Mouse (Mus musculus): ENCODE results near the gene Chrnd.

Chrnd gene

DNA sequence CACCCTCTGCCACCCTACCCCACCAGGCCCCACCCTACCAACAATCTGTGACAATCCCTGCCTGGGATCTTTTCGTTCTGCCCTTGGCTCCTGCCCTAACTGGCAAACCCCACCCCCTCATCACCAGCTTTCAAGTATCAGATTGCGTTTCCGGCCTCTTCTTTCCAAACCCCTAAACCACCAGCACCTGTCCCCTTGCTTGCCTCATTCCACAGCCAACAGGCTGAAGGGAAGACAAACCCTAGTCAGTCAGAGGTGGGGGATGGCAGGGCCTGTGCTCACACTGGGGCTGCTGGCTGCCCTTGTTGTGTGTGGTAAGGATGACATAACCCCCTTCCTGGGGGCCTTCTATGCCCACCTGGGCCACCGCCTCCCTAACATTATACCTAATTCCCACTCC is at the start of gene Chrnd:
Gene Chrnd, plus strand, starts transcription at position 179 of the 400 bp plus-strand sequence.
- DNase-seq: no peak

DNA sequence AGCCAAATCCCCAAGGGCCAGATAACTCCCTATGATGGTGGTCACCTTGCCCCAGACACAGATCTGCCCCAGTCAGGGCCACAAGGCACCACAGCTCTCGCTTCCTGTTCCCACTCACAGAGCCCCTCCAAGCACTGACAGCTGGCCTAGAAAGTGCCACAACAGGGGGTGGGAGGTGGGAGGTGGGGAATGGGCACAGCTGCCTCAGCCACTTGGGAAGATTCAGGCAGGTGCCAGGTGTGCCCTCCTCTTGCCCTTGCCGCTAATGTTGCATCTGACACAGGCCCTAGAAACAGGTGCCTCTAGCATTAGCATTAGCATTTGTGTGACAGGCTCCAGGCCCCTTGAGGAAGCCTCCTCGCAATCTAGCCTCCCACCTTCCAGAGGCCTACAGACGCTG is 48.9 kb upstream of the Chrnd start:
- no peak for DNase-seq

DNA sequence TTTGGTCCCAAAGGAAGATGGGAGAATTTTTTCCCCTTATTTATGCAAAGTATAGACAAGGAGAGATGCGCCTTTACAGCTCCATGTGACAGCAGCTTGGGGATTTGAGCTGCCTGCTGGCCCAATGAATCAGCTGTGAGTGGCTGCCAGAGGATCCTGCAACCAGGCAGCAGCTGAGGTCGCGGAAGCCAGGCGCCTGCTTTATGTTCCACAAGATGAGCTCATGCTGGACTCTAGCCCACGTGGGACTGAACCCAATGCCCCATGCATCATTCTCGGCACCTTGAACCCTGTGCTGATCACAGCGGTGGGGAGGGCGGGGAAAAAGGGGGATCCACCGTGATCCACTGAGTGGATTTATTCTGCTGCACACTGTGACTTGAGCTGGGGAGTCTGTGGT is 48.0 kb upstream of the Chrnd start:
- DNase-seq: no peak

DNA sequence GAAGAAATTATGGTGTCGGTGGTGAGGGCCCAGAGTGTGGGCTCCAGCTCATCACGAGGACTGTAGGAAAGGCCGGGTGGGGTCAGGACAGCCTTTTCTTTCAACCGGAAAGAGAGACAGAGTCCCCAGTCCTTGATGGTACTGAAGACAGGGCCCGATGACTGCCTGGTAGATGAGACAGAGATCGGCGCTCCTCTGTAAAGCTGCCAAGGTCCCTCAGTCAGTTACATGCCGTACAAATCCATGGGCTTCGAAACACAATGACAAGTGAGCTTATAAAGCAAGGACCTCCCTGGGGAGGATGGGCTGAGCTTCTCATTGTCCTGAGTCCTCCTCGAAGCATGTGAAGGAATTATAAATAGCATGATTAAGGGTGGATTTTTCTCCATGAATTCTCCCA is 47.3 kb upstream of the Chrnd start:
- no peak for DNase-seq

DNA sequence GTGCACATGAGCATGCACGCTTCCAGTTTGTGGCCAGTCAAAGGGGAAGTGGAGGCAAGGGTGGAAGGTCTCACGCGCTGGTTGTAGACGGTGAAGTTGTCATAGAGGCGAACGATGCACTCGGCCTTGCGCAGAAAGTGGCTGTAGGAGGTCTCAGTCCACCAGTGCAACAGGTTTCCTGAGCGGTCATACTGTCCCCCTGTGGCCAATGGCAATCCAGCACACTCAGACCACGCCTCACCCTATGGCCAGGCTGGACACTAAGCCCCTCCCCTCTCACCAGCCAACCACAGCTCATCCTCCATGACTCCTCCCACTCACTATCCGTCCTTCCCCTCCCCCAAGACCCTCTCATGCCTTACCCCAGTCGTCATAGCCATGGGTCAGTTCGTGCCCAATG is 41.0 kb upstream of the Chrnd start:
- no peak for DNase-seq

DNA sequence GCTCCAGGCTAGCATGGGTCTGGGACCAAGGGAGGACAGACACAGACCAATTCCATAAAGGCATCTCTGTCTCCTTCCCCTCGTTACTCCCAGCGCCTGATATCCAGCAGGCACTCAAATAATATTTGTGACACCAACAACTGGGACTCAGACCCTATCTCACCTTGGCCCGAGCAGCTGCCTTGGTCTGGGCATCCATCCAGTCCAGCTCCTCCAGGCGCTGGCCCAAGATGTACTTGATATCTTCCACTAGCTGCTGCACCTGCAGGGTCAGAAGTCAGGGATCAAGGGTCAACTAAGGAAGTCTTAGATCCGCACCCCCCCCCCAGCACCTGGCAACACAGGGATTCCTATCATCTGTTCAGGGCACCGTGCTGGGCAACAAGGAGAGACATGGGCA is 39.1 kb upstream of the Chrnd start:
- no peak for DNase-seq

DNA sequence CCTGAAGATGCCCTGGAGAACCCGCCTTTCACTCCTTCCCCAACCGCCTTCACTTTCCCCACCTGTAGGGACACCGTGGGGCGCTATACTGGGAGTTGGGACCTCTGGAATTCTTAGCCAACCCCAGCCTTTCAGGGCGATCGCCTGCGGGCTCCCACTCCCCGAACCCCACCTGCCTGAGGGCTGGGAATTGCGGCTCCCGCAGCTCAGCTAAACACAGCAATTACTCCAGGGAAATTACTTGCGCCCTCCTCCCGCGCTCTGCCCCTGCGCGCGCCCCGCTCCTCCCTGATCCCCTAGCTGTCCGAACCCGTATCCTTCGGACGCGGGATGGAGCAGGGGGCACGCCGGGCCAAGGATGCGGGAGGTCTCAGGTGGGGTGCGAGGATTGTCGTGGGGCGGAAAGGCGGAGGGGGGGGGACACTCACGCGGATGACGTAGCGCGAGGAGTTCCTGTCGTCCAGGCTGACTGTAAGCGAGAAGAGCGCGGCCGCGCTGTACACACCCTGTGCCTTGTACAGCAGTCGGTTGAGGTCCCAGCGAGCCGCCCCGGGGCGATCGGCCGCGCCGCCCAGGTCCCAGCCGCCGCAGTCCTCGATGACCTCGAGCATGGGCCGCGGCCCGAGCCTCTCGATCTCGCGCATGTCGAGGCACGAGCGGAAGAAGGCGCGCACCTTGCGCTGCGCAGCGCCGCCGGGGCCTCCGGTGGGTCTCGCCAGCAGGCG is 36.5 kb upstream of the Chrnd start:
- DNase-seq: no peak

DNA sequence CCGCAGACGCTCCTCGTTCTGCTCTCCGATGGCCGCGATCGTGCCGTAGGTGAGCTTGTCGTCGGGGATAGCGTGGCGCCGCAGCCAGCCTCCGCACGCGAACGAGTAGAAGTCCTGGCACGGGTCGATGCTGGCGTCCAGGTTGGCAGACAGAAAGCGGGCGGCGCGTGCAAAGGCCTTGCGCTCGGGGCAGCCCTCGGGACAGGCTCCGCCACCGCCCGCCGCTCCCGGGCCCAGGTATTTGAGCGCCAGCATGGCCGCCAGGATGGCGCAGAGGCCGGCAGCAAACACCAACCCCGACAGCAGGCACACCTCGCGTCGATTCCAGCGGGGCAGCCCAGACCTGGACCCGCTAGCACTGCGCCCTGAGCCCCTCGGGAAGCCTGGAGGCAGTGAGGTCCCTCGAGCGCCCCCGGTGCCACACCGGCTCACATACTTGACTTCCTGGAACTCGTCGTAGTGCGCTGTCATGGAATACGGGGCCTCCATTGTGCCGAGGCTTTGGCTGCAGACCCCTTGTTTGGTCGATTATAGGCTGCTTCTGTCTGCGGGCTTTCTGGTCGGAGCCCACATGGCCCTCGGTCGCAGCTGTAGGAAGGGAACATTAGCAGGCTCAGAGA is 35.8 kb upstream of the Chrnd start:
- no peak for DNase-seq

DNA sequence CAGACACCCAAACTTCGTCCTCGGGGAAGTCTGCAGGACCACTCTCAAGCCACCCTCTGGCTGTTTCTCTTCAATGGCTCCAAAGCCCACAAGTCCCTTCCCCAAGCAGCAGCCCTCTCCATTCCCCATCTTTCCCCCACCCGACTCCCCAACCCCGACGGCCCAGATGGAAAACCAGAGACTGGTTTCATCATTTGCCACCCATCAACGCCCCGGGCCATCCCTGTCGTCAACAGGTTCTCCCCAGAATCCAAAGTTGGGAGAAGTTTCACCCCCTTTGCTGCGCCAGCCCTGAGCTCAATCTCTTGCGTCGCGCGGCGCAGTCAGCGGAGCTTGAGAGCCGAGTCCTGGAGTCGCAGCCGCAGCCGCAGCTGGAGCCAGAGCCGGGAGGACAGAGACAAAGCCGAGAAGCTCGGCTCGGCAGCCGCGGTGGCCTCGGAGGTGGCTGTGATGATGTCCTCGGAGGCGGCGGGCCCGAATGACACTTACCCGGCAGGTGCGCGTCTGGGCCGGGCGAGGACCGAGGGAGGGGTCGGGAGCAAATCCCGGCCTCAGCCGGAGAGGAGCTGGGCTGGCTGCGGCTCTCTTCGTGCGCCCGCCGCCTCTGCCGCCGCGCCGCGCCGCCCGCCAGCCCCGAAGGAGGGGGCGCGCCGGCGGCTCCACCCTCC is 34.7 kb upstream of the Chrnd start:
- no peak for DNase-seq

DNA sequence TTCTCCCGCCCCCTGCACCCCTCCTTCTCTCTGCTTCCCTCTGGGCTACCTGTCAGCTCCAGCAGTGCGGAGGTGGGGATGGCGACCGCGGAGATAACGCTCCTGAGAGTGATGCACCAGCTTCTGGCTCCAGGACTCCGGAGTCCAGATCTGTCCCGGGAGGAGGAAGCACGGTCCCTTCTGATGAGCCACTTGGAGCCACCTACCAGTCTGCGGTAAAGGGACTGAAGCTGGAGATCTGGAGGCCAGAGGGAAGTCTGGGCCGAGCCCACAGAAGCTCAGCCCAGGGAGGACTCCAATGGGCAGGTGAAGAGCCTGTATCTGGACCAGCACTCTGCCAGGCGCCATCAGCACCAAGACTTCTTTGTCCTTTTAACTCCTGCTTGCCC is 34.2 kb upstream of the Chrnd start, which contains the start of gene Ecel1:
Gene Ecel1, minus strand, starts transcription at position 323 of the 389 bp plus-strand sequence.
- no peak for DNase-seq

DNA sequence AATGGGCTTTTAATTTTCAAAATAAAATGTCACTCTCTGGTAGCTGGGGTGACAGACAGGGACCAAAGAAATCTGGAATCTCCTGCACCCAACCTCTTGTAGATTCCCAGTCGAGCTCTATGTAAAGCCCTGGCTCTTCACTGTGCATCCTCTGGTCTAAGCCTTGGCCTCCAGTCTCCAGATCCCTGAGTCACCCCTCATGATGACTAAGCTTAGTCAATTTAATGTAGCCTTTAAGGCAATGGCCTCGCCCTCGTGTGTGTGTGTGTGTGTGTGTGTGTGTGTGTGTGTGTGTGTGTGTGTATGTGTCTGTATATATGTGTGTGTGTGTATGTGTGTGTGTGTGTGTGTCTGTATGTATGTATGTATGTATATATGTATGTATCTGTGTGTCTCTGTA is 31.0 kb upstream of the Chrnd start:
- DNase-seq: no peak

DNA sequence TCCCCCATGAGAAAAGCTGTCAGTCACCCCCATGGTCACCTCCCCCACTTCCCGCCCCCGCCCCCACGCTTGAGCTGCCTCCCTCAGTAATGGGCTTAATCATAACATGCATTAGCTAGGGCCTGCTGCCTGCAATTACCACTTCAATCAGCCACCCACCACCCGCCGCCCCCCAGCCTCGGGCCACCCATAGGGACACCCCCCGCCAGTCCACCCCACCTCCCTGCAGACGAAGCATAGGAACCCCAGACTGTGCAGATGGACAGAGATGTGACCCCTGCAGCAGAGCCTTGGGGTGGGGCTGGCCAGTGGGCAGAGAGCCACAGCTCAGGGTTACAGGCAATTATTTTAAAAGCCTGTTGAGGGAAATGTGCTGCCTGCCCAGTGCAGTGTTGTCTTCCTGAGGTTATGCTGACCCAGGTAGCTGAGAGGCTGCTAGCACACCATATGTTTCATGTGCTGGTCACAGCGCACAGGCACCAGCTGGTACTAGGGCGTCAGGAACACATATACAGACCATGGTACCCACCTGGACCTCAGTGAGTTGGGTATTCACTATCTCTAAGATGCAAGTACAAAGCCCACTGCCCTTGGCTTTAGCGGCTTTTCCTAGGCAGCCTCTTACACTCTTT is 26.1 kb upstream of the Chrnd start:
- DNase-seq: no peak

DNA sequence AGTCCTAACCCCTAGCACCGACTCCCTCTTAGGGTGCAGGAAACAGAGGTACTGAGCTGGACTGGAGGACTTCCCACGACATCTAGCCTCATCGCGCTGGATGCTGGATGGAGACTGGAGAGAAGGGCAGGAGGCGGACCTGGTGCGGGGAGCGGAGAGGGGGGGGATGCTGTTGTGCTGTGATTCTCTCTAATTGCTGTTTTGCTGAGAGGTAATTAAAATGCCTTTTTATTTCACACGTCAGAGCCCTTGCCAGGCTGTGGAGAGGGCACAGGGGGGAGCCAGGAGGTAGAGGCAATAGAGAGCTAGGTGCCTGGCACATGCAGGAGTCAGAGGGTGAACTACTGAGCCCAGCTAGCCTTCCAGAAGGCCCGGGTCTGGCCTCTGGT is 25.6 kb upstream of the Chrnd start:
- no peak for DNase-seq

DNA sequence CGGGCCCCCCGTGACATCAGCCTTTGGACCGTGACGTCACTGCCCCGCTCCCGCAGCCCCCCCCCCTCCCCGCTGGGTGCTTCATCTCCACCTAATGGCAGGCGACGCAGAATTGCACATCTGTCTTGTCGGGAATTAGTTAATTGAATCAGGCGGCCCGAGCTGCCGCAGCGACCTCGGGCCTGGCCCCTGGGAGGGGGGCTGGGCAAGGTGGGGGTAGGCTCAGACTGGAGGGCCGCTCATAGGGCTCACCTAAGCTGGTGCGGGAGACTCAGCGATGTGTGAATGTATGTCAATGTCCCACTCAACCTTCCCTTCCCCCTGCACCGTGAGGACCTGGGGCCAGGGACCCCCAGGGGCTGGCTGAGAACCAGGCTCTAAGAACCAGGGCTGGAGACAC is 19.9 kb upstream of the Chrnd start:
- no peak for DNase-seq

DNA sequence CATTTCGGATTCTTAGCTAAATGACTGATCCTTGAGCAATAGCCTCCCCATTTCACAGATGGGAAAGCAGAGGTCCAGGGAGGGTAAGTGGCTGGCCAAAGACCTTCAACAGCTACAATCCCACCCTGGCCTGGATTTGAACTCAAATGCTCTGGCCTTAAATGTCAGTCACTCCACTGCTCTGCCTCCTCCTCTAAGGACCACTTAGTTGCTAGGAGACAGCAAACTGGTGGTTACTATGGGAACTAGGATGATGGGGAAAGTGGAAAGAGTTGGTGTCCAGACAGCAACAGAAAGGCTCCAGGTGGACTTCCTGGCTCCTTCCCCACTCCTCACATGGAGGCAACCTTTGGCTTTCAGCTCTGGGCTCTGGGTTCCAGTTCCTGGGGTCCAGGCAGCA is 19.1 kb upstream of the Chrnd start:
- DNase-seq: no peak

DNA sequence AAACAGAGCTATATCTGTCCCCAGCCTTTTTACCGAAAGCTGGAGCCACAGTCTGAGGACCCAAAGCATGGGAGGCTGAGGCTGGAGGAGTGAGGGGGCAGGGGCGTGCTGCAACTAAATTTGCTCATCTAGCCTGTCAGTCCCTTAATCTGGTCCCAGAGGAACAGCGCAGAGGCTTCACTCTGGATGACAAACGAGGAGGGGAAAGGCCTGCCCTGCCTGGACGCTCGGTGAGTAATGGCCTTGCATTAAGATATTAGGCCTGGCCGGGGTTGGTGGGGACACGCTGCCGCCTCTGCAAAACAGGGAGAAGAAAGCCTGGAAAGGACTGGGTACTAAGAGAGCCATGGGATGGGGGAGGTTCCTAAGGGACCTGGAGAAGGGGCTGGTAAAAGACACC is 18.1 kb upstream of the Chrnd start:
- DNase-seq: no peak

DNA sequence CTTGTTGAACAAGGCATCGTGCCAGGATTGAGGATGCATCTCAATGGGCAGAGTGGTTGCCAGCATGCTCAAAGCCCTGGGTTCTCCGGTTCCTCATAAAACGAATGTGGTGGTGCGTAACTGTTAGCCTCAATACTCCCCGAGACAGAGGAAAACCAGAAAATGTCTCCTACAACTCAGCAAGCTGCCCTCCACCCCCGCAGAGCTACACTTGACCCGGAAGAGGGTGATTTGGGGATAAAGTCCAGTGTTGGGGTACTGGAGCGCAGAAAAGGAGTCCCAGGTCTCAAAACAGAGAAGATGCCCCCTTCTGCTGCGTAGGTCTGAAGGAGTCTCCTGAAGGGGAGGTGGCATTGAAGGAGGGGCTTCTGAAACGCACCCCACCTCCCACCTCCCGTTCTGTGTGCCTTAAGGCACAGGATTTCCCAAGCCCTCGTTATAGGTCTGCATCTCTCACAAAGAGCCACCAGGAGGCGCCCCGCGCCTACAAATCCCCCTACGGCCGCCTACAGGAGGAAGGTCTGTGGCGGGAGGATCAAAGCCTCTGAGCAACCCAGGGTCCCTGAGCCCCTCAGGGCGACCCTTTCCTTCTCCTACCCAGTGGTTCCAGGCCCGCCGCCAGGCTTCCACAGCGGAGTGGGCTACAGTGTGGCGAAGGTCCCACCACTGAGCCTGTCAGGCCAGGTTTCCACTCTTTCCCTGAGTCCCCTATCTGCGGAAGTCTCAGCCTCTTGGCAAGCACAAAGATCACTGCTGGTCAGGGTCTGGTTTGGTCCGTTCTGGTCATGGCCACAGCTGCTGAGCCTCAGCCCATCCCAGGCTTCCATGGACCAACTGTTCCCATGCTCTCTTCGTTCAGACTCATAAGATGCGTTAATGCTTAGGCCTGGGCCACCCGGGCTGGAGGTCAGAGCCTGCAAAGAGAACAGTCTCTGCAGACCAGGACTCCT is 16.1 kb upstream of the Chrnd start:
- DNase-seq: peak; percentile 94

DNA sequence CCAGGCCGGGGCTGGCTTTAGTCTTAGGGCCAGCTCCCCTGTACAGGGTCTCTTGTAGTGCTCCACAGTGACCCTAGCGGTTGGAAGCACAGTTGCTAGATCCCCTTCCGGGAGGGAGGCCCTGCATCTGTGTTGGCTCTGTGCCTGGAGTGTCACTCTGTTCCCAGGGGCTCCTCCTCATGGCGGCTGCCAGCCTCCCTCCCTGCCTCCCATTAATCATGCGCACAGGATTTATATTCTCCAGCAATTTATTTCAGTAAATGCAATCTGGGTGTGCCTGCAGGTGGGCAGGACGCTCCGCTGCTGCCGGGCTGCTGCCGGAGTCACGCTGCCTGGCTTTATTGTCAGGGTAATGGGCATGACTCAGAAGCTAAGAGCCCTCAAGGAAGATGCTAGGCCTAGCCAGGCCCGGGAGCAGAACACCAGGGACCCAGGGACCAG is 14.5 kb upstream of the Chrnd start:
- DNase-seq: peak; percentile 96

DNA sequence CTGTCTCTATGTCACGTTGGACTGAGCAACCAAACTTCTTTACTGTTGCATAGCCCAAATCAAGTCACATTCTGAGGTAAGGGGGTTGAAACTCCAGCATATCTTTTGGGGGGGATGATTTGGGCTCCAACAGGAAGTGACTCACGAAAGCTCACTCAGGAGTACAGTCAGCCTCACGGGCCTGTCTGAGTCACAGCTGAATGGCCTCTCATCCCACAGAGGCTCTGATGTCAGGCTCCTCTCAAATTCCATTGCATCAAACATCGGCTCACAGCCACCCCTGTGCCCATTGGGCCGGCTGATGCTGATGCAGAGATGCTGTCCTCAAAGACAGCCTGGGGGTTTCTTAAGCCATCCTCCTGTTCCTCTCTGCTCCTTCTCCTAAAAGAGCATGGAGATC is 9.5 kb upstream of the Chrnd start:
- DNase-seq: no peak

DNA sequence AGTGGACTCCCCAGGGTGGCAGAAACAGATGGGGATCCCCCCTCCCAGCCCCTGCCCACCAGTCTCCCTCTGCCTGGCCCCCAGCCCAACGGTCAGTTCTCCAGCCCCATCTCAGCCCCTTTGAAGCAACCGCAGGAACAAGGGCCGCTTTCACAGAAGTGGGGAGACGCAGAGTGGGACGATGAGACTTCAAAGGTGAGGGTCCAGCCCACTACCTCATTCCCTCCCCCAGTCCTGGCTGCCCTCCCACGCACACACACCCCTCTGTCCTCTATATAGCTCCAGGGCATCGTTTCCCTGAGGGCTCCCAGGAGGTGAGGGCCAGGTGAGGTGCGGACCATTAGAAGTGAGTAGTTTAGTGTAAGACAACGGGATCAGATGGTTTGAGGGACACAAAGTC is 7.4 kb upstream of the Chrnd start, which contains the start of gene Prss56:
Gene Prss56, plus strand, starts transcription at position 301 of the 400 bp plus-strand sequence.
- DNase-seq: no peak

DNA sequence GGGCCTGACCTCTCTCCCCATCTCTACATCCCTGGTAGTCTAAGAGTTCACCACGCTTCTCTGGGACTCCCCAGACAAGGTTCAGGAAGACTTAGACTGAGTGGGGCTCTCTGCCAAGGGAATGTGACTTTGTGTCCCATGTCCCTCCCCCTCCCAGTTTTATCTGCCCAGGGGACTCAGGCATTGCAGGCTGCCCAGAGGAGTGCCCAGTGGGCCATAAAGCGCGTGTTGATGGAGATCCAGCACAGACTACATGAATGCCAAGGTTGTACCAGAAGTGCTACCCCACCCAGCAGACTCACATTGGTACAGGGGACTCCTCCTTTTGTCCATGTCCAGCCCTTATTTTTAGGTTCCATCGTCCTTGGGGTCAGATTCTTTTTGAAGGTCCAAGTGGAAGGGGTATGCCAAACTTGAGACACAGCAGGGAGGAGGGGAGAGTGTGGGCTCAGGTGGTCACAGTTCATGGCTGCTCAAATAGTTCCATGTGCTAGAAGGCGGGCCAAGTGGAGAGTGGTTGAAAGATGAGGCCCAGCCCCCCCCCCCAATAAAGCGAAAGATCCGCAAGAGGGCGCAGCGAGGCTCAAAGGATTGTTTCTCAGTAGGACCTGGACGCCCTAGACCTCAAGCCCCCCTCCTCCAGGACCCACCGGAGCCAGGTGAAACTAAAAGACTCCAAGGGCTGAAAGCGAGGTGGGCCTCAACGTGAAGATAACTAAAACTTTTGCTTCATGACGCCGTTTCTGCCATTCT is 6.2 kb upstream of the Chrnd start:
- no peak for DNase-seq

DNA sequence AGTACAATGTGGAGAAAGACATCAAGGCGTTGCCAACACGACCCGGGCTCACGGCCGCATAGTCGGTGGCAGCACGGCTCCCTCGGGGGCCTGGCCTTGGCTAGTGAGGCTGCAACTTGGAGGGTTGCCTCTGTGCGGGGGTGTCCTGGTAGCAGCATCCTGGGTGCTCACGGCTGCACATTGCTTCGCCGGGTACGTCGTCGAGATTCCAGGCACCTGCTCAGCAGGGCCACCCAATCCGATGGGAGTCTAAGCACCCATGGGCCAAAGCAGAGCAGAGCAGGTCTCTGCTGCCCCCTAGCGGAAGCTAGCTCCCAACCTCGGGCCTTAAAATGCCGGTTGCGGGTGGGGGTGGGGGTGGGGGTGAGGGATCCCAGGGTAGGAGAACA is 5.7 kb upstream of the Chrnd start:
- DNase-seq: peak; percentile 94

All from heart, adult 11 months (tissue).